Mouse (Mus musculus) T-helper 17 cell (primary cell): ENCODE results near the gene Nell1.
"Not testable (repeated sequence)": the region's sequence is repeated elsewhere in the genome, so short reads cannot be mapped to it uniquely, and the experiment has no call there.

Source experiments
- in situ Hi-C, 2 experiments: fragments of 300-600 bp; cut with MboI, MseI; formaldehyde crosslinking; loops; 1 replicate in 1 of 2; 2 replicates in 1 of 2; pipeline ENCODE4 v1.15.1; 2025; ENCODE audit warnings: high pct_unique_total_duplicates in 2 of 2

Nell1 gene

DNA sequence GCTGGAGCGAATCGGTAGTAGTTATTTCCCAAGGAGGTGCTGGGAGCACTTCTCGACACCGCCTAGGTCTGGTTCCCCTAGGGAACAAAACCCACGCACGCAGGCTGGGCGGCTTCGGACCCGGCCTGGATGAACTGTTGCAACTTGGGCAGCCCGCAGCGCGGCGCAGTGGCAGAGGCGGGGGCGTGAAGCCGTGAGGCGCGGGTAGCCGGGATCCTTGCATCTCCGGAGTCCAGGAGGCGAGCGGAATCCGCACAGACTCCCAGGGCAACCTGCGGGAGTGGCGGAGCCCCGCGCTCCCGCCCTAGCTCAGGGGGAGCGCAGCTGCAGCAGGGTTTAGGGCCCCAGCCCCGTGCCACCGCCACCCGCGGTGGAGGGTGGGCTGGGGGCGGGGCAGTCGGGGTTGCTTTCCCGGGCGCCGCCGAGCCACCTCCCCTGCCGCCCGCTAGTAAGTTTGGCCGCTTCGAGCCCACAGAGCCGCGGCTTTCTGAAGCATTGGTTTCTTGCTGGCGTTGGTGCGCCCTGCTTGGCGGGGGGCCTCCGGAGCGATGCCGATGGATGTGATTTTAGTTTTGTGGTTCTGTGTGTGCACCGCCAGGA is at the start of gene Nell1:
TSS of gene Nell1 (plus strand) at position 24 of the 600 bp plus-strand sequence.
- in situ Hi-C loops, result loop anchor here in 1 of 2 experiments (5.0 to 25.0 kb wide), 2 partner anchors 1462 to 1543 kb away; no protein-coding TSS in a partner anchor

DNA sequence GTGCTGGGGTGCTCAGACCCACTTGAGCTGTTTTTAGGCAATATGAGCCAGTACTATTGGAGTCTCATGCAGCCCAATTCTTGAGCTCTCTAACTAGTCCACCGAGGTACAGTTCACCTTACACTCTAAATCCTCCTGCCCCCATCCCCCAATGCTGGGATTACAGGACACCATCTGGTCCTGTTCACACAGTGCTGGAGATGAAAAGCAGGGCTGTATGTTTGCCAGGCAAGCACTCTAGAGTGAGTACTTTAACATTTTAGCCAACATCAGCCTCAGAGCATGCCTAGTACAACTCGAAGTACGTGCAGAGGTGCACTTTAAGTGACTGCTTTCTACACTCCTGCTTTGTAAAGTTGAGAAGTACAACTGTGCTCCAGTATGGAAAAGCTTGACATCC is 46.1 kb upstream of the Nell1 start:
- in situ Hi-C loops, result loop anchor here in 1 of 2 experiments (10.0 kb wide), 1 partner anchor 314 kb away; no protein-coding TSS in a partner anchor

DNA sequence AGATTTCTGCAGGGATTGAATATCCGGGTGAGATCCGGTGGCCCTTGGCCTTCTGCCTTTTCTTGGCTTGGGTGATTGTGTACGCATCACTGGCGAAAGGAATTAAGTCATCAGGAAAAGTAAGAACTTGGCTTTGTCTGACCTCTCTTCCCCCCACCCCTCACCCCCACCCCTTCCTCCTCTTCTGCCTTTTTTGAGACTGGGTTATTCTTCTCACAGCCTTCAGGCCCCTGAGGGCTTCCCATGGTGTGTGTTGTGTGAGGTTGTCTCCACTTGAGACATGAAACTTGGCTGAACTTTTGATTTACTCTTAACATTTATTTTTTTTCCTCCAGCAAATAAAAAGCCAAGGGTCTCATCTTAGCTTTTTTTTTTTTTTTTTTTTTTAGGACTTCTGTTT is 44.7 kb upstream of the Nell1 start:
- in situ Hi-C loops, result loop anchor here in 1 of 2 experiments (10.0 kb wide), 1 partner anchor 315 kb away; no protein-coding TSS in a partner anchor

DNA sequence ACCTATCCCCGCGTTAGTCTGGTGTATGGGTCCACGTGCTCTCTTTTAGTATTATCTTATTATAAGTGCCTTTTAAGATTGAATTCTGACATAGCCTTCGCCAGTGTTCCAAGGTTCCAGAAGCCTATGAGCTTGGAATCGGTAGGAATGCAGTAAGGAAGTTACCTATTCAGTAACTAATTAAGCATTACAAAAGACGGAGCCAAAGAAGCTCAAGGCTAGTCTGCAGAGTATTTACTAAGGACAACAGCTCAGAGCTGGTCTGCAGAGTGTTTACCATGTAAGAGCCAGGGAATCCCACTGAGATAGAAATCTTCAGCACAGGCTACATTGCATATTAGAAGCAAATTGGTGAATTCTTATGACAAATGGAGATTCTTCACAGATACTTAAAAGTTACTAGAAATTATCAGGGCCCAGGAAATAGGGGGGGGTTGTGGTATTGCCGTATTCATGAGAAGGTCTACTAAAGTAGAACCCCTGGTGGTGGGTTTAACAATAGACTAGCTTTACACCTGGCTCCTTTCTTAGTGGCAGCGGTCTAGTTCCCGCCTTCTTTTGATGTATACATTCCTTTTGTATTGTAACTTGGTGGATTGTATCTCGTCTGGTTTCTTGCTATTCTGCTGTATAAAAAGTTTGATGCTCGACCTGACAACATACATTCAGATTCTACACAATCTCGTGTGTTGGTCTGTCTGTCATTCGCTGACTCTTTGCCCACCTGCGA is 41.1 kb upstream of the Nell1 start:
- in situ Hi-C loops, result not testable (repeated sequence)

- in situ Hi-C loops, result no loop called here
Observed at GRCm38 (mm10) chr7:49936821-49937220, 37.8 kb upstream of the Nell1 start.

DNA sequence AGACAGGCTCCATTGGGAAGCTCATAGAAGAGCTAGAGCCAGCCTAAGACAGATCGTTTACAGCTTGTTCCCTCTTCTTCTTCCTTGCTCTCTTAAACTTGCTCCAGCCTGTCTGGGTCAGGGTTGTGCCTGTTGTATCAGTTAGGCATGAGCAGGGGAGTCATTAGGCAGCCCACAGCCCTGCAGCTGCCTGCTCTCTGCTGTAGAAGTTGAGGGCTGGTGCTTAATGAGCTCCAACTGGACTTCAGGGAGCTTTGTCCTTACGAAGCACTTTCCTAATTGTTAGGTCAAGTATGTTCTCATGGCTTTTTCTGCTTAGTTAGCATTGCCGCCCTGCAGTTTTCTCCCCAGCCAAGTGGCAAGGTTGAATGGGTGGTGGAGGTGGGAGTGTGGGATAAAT is 32.6 kb upstream of the Nell1 start:
- in situ Hi-C loops, result no loop called here

DNA sequence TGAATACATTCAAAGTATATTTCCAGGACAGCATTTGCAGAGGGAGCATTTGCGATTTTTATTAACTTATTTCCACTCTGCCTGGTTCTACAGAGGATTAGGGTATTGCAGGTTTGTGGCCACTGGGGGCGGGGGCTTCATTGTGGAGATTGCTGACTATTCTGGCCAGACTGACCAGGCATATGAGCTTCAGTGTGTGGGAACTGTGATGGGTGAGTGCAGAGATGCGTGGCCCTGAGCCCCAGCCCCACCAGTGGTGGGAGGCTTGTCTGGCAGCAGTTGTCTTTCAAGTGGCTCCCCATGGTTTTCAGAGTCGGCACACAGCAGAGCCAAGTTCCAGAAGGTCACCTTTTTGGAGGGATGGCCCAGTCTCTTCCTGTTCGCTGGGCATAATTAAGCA is 32.2 kb upstream of the Nell1 start:
- in situ Hi-C loops, result no loop called here

DNA sequence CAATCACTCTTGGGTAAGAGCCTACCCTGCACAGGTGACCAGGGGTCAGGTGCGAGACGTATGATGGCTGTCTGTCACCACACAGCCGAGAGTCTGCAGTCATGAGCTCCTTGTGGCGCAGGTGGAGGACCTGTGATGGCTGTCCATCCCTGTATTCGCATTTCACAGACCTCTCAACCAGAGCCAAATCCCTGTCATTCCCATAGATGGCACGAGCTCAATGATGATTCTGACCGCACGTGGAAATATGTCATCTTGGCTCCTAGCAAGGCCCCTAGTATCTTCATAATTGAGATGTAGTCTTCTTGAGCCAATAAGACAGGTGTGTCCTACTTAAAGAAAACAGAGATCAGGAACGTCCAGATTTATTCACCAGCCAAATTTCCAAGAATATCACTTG is 28.0 kb upstream of the Nell1 start:
- in situ Hi-C loops, result no loop called here

- in situ Hi-C loops, result loop anchor here (5.0 to 25.0 kb wide), 3 partner anchors 1479 to 1589 kb away; no protein-coding TSS in a partner anchor
Observed at GRCm38 (mm10) chr7:49953546-49954181, 21.0 kb upstream of the Nell1 start.

GRCm38 (mm10) chr7:49954834-49955233 is 19.8 kb upstream of the Nell1 start:
- in situ Hi-C loops, result loop anchor here (5.0 to 25.0 kb wide), 3 partner anchors 1477 to 1590 kb away; no protein-coding TSS in a partner anchor

- in situ Hi-C loops, result loop anchor here (10.0 to 25.0 kb wide), 2 partner anchors 1480 to 1592 kb away; no protein-coding TSS in a partner anchor
Observed at GRCm38 (mm10) chr7:49957142-49957541, 17.5 kb upstream of the Nell1 start.

GRCm38 (mm10) chr7:49963764-49964163 is 10.9 kb upstream of the Nell1 start:
- in situ Hi-C loops, result loop anchor here in 1 of 2 experiments (25.0 kb wide), 1 partner anchor 1474 kb away; no protein-coding TSS in a partner anchor

DNA sequence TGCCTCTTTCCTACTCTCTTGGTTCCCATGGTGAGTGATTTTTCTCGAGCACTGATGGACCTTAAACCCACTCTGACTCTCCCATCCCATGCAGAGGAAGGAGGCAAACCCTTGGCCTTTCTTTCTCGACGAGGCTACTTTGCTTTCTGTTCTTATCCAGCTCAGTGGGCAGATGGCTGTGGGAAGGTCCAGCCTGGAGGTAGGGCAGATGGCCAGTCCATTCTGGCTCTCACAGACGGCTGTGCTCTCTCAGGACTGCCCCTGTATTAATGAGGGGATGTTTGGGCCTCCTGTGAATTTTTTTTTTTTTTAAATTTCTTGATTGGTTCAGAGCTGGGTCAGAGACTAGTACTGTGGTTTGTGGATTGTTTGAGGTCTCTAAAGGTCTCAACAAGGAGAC is 5.1 kb upstream of the Nell1 start:
- in situ Hi-C loops, result loop anchor here in 1 of 2 experiments (25.0 kb wide), 1 partner anchor 1468 kb away; no protein-coding TSS in a partner anchor

DNA sequence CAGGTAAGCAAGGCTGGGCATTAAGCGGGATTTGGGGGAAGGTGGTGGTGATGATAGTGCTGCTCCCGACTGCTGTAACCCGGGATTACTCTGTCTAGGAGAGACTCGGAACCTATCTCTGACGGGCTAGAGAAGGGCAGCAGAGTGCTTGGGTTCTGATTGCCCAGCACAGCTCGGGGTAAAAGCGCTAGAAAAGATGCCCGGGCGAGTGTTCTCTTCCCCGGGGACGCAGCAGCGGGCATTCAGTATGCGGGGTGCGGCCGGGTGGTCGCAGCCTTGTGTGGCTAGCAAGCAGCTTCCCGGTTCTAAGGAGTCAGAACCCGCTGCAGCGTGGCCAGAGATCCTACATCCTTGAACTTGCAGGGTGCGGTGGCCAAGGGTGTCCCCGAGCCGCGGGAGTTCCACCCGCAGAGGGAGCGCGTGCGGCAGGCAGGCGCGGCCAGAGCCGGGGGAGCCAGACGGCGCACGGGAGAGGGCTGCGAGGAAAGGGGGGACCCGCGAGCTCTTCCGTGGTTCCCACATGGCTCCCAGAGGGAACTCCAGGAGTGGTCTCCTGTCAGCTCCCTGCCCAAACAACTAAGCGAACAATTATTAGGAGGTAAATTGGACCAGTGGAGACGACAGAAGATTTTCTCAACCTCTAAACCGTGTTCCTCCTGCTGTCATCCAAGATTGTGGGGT is 917 bp downstream of the Nell1 start:
- in situ Hi-C loops, result no loop called here

GRCm38 (mm10) chr7:49981511-49982227 is 7.0 kb downstream of the Nell1 start:
- in situ Hi-C loops, result no loop called here

DNA sequence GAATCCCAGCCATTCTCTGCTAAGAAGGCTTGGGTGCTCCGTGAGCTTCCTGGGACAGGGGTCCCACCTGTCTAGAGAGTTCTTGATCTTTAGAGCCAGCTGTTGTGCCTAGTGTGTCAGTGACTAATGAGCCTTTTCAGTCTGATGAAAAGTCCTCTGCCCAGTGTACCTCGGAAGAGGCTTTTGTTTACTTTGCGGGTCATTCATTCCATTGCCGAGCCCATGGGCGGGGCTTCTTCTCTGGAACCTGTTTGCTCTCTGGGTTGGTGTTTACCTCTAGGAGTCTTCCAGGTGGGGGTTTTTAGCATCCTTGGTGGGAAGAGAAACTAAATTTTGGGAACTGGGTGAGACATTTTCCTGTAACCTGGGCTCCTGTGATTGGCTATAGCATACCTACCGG is 10.0 kb downstream of the Nell1 start:
- in situ Hi-C loops, result no loop called here

- in situ Hi-C loops, result no loop called here
Observed at GRCm38 (mm10) chr7:49985947-49986346, 11.3 kb downstream of the Nell1 start.

- in situ Hi-C loops, result no loop called here
Observed at GRCm38 (mm10) chr7:49999321-49999720, 24.7 kb downstream of the Nell1 start.

DNA sequence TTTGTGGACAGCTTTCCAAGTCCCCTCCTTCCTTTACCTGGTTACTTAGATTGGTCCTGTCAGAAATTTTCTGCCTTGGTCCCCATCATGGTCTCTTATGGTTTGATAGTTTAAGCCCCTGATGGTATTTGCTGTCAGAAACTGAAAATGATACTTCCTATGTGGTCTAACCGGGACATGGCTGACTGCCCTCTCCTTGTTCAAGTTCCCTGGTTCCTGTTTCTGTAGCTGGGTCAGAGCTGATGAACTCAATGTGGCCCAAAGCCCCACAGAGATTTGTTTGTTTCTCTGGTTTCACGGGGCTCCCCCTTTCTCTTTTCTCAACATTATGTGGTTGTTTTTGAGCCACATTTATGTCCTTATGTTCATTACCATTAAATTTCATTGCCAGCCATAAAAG is 30.6 kb downstream of the Nell1 start:
- in situ Hi-C loops, result loop anchor here in 1 of 2 experiments (10.0 kb wide), 1 partner anchor 1360 kb away; the partner anchor contains the start of gene Mrgprb3
